Mouse (Mus musculus) urinary bladder, adult 18-20 months (tissue): ENCODE data around the gene Pdss2.
"Not testable (repeated sequence)": the region's sequence is repeated elsewhere in the genome, so short reads cannot be mapped to it uniquely, and the experiment has no call there.

Experiments
- DNase-seq, 2 experiments: peaks; one replicate each; pipeline ENCODE4 v3.0.0; 2022; ENCODE audit warnings: low spot score in 2 of 2, mixed read lengths in 2 of 2

Gene Pdss2

GRCm38 (mm10) chr10:43373666-43374065, 152.4 kb downstream of the Pdss2 start:
- DNase-seq = no peak

- DNase-seq = peak; percentile 5 to 21
Measured at GRCm38 (mm10) chr10:43375286-43375685, 154.0 kb downstream of the Pdss2 start.

GRCm38 (mm10) chr10:43376749-43377148, 155.5 kb downstream of the Pdss2 start:
- no peak for DNase-seq

GRCm38 (mm10) chr10:43378279-43378678, 157.0 kb downstream of the Pdss2 start:
- no peak for DNase-seq

- DNase-seq = no peak
Measured at GRCm38 (mm10) chr10:43378732-43379644, 157.7 kb downstream of the Pdss2 start.

GRCm38 (mm10) chr10:43382660-43383059, 161.4 kb downstream of the Pdss2 start:
- no peak for DNase-seq

GRCm38 (mm10) chr10:43384623-43385022, 163.3 kb downstream of the Pdss2 start:
- DNase-seq = no peak

GRCm38 (mm10) chr10:43392921-43393320, 171.6 kb downstream of the Pdss2 start:
- DNase-seq = no peak

GRCm38 (mm10) chr10:43393818-43394217, 172.5 kb downstream of the Pdss2 start:
- DNase-seq = no peak

GRCm38 (mm10) chr10:43395824-43396223, 174.5 kb downstream of the Pdss2 start:
- no peak for DNase-seq

- DNase-seq = no peak
Measured at GRCm38 (mm10) chr10:43399596-43400316, 178.5 kb downstream of the Pdss2 start.

GRCm38 (mm10) chr10:43406107-43406506, 184.8 kb downstream of the Pdss2 start:
- no peak for DNase-seq

GRCm38 (mm10) chr10:43406885-43407284, 185.6 kb downstream of the Pdss2 start:
- DNase-seq = no peak

- DNase-seq = no peak
Measured at GRCm38 (mm10) chr10:43409506-43410230, 188.4 kb downstream of the Pdss2 start.

- not testable (repeated sequence) for DNase-seq
Measured at GRCm38 (mm10) chr10:43411164-43411563, 189.9 kb downstream of the Pdss2 start.

GRCm38 (mm10) chr10:43417346-43417745, 196.1 kb downstream of the Pdss2 start:
- DNase-seq = no peak

- no peak for DNase-seq
Measured at GRCm38 (mm10) chr10:43420660-43421413, 199.6 kb downstream of the Pdss2 start.

- no peak for DNase-seq
Measured at GRCm38 (mm10) chr10:43422061-43422770, 200.9 kb downstream of the Pdss2 start.

GRCm38 (mm10) chr10:43424545-43424944, 203.3 kb downstream of the Pdss2 start:
- no peak for DNase-seq

GRCm38 (mm10) chr10:43430606-43431005, 209.3 kb downstream of the Pdss2 start:
- DNase-seq = no peak

- no peak for DNase-seq
Measured at GRCm38 (mm10) chr10:43434326-43434725, 213.0 kb downstream of the Pdss2 start.
